Mouse (Mus musculus) lung, postnatal 4 days (tissue): Measurements from ENCODE around the gene Maea.
"Not testable (repeated sequence)": the region's sequence is repeated elsewhere in the genome, so short reads cannot be mapped to it uniquely, and the experiment has no call there.

Experiments used
- DNase-seq, 2 experiments: peaks; one replicate each; pipeline ENCODE4 v3.0.0; 2021

Gene Maea

GRCm38 (mm10) chr5:33335273-33335976 is at the start of gene Maea:
TSS of gene Maea (plus strand) at chr5:33335509.
- peak; percentile 97 to 99 for DNase-seq

- DNase-seq: no peak
Measured at GRCm38 (mm10) chr5:33293796-33294430, 41.4 kb upstream of the Maea start.

GRCm38 (mm10) chr5:33297164-33297563 is 38.1 kb upstream of the Maea start:
- DNase-seq: peak in 1 of 2 experiments; percentile 8

- DNase-seq: no peak
Measured at GRCm38 (mm10) chr5:33301801-33302200, 33.5 kb upstream of the Maea start.

- no peak for DNase-seq
Measured at GRCm38 (mm10) chr5:33310704-33311462, 24.4 kb upstream of the Maea start.

GRCm38 (mm10) chr5:33312192-33312591 is 23.1 kb upstream of the Maea start:
- no peak for DNase-seq

- no peak for DNase-seq
Measured at GRCm38 (mm10) chr5:33324491-33324890, 10.8 kb upstream of the Maea start.

GRCm38 (mm10) chr5:33334381-33335272 is 682 bp upstream of the Maea start:
- no peak for DNase-seq

- DNase-seq: peak; percentile 68 to 74
Measured at GRCm38 (mm10) chr5:33335977-33336360, 660 bp downstream of the Maea start.

- DNase-seq: peak in 1 of 2 experiments; percentile 15
Measured at GRCm38 (mm10) chr5:33337206-33337605, 1.9 kb downstream of the Maea start.

- DNase-seq: no peak
Measured at GRCm38 (mm10) chr5:33341165-33341564, 5.9 kb downstream of the Maea start.

GRCm38 (mm10) chr5:33342248-33342647 is 6.9 kb downstream of the Maea start:
- not testable (repeated sequence) for DNase-seq

- no peak for DNase-seq
Measured at GRCm38 (mm10) chr5:33342821-33343220, 7.5 kb downstream of the Maea start.

- no peak for DNase-seq
Measured at GRCm38 (mm10) chr5:33343571-33343970, 8.3 kb downstream of the Maea start.

- DNase-seq: no peak
Measured at GRCm38 (mm10) chr5:33344070-33344469, 8.8 kb downstream of the Maea start.

- DNase-seq: no peak
Measured at GRCm38 (mm10) chr5:33347620-33348019, 12.3 kb downstream of the Maea start.

GRCm38 (mm10) chr5:33349205-33349604 is 13.9 kb downstream of the Maea start:
- no peak for DNase-seq

- DNase-seq: no peak
Measured at GRCm38 (mm10) chr5:33349706-33350105, 14.4 kb downstream of the Maea start.

- DNase-seq: no peak
Measured at GRCm38 (mm10) chr5:33351556-33352272, 16.4 kb downstream of the Maea start.

GRCm38 (mm10) chr5:33352273-33352645 is 16.9 kb downstream of the Maea start:
- DNase-seq: no peak

- DNase-seq: no peak
Measured at GRCm38 (mm10) chr5:33353011-33353410, 17.7 kb downstream of the Maea start.

- no peak for DNase-seq
Measured at GRCm38 (mm10) chr5:33357494-33357893, 22.2 kb downstream of the Maea start.
